Mouse (Mus musculus): Measurements from ENCODE around the gene Kctd11.
A peak's percentile ranks its signal among the peaks of the same experiment; 100 is the strongest.

Gene Kctd11

DNA sequence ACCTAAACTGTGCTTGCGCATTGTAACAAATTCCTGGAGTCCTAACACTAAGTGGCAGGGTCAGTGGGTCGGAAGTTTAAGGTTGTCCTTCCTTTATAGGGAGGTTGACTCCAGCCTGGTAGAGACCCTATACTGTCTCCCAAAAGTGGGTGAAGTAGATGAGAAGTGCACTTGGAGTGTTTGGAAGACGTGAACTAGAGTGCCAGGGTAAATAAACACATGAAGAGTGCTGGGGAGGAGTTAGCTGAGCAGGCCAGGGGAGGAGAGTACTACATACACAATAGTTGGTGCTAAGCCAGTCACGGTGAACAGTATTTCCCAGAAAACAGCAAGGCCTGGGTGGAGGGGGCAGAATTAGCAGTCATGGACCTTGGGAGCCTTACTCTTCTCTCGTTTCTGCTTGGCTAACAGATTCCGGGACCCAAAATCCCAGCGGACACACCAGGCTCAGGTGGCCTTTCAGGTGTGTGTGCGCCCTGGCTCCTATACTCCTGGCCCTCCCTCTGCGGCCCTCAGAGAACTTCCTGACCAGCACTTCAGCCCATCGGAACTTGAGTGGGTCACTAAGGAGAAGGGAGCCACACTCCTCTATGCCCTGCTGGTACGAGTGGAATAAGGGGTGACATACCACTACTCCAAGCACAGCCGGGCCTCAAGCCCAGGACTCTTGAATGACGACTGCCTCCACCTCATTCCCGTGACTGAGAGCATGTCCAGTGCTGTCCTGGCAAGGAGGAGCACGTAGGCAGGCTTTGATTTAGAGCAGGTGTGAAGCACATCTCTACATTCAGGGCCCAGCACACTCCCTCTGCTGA lies 31.7 kb upstream of the Kctd11 start:
- peak; percentile 76 for DNase-seq

DNA sequence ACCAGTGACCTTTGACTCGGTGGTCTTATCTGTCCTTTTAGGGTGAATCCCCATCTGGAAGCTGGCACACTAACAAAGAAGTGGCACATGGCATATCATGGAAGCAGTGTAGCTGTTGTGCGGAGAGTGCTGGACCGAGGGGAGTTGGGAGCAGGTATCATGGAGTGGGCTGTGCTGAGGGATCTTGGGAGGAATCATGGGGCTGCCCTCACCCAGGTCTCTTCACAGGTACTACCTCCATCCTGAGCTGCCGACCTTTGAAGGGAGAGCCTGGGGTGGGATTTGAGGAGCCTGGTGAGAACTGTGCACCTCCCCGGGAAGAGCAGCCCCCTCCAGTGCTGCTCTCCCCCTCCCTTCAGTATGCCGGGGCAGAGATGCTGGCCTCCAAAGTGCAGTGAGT lies 30.5 kb upstream of the Kctd11 start:
- no peak for DNase-seq

DNA sequence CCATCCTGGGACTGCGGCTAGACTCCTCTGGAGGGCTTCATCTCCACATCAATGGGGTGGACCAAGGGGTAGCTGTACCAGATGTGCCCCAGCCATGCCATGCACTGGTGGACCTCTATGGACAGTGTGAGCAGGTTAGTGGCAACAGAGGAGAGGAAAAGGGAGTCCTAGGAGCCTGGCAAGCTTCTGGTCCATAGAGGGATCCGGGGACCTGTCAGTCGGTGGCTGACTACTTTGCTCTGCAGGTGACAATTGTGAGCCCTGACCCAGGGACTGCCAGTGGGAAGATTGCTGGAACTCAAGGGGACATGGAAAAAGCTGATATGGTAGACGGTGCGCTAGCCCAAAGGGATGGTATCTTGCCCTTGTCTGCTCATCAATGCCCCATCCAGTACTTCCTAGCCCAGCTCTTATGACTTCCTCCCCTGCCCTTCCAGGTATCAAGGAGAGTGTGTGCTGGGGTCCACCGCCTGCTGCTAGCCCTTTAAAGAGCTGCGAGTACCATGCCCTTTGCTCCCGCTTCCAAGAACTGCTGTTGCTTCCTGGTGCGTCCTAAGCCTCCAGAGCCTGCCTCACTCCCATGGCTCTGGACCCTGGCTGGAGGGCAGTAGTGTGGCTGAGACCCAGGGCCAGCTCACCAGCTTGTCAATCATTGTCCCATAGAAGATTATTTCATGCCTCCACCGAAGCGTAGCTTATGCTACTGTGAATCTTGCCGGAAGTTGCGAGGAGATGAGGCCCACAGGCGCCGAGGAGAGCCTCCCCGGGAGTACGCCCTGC lies 29.8 kb upstream of the Kctd11 start:
- no peak for DNase-seq

DNA sequence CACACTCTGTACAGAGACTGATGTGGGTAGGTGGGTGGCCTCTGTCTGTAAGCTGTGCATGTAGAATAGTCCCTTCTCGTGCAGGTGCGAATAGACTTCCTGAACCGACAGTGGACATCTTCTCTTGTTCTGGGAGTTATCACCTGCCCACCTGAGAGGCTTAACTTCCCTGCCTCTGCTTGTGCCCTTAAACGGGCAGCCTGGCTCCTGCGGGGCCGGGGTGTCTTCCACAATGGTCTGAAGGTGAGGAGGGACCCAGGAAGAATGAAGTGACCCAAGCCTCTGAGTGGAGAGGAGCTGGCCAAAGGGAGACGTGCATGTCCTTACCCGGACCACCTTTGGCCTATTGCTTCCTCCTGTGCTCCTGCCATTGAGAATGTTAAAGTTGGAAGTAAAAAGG lies 29.0 kb upstream of the Kctd11 start:
- DNase-seq = no peak

DNA sequence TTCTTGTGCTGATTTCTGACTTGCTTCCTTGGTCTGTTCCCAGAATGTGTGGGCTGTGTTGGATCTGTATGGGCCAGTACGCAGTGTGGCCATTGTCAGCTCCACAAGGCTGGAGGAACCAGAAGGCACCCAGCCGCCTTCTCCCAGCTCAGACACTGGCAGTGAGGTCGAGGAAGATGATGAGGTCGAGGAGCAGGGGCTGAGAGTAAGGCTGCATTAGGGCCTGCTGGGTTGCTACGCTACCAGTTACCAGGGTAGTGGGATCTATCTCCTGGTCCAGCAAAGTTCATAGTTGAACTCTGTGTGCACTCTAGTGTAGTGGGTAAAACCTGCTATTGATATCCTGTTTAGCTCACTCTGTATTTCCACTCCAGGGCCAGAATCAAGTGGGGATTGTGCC lies 28.0 kb upstream of the Kctd11 start:
- no peak for DNase-seq

DNA sequence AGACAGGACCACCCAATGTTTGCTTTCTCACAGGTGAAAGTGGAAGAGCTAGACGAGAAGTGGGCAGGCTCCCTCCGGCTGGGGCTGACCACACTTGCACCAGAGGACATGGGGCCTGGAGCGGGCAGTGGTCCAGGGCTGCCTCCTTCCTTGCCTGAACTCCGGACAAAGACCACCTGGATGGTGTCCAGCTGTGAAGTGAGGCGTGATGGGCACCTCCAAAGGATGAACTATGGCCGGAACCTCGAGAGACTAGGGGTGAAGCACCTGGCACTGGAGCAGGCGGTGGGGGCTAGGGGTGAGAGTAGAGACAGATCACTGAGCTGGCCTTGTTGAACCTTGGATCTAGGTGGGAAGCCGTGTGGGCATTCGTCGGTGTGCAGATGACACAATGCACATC lies 27.4 kb upstream of the Kctd11 start:
- DNase-seq = no peak

DNA sequence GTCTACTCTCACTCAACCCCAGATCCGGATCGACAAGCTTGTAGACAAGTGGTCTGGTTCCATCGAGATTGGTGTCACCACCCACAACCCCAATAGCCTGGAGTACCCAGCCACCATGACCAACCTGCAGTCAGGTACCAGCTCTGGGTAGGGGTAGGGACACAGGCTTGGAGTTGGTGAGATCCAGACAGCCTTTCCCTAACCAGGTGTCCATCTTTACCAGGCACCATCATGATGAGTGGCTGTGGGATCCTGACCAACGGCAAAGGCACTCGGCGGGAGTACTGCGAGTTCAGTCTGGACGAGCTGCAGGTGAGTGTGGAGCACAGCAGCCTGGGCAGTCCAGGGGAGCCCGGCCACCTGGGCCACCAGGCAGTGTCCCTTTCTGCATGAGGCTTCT lies 23.1 kb upstream of the Kctd11 start:
- DNase-seq = no peak

DNA sequence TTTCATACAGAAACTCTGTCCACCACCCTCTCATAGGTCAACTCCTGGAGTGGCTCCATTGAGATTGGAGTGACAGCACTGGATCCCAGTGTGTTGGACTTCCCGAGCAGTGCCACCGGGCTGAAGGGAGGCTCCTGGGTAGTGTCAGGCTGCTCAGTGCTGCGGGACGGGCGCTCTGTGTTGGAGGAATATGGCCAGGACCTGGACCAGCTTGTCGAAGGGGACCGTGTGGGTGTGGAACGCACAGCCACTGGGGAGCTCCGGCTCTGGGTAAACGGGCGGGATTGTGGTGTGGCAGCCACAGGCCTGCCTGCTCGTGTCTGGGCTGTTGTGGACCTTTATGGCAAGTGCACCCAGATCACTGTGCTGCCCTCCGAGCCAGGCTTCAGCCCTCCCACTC lies 21.8 kb upstream of the Kctd11 start:
- DNase-seq = no peak

DNA sequence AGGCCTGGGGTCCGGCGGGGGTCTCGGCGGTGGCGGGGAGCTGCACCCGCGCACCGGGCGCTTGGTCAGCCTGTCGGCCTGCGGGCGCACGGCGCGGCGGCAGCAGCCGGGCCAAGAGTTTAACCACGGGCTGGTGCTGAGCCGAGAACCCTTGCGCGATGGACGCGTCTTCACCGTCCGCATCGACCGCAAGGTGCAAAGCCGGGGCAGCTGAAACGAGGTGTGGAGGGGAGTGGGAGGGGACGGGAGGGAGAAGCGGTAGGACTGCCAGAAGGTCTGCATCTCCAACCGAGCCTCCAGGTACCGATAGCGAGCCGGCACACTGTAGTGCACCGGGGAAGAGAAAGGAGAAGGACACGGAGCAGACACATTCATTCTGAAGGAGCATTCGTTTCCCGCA lies 20.8 kb upstream of the Kctd11 start:
- no peak for DNase-seq

DNA sequence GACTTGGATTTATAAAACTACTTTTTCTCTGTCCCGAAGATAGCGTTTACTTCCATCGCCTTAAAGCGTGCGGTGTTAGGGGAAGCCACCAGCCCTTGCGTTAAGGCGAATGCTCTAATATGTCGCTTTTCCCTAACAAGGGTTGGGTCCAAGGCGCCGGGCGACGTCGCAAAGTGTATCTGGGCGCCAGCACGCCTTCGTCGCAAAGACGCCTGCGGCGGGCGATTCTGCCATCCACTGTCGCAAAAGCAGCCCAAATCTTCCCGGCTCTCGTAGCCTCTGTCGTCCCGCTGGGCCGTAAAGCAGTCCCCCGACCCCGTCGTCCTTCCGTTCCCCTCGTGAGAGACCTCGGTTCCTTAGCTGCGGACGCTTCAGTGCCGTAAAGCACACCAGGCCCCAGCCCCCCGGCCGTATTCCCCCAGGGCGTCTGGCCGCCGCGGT lies 20.2 kb upstream of the Kctd11 start:
- DNase-seq = peak; percentile 96

DNA sequence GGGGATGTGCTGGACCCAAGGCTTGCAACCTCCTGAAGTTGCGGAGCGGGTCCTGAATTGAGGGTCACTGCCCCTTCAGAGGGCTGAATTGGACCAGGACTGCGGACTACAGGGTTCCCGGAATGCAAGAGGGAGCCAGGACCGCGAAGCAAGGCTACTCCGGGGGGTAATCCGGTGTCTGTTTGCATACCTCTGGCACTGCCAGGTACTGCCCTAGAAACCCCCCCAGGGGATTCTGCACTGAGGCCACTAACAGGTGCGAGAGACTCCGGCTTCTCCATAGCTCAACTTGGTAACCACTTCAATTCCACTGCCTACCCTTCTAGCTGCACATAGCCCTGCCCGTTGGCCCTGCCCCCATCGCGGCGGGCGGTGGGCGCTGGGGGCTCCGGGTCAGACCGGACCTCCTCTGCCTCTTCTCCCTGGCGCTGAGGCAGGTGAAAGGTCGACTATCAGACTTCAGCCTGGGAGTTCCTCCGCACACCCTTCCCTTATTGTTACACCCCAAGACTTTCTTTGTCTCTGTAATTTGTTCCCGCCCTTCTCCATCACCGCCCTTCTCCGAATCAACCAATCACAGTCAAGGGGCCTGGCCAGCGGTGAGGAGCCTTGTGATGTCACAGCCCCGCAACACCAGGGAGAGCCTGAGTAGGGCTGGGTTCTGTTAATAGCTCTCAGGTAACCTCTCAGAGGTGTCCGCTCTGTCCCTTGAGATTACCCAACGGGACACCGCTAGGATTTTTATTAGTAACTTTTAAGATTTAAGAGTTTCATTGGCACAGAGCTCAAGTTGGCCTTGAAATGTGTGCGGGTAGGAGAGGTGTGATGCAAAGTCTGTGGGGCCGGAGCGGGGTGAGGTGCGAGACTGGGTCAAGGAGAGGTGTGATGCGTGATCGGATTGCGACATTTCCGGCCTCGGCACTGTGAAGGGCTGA lies 19.5 kb upstream of the Kctd11 start, which contains the start of the genes 2810408A11Rik and Neurl4:
TSS of gene 2810408A11Rik (minus strand) at position 517 of the 935 bp plus-strand sequence.
TSS of gene Neurl4 (plus strand) at position 602 of the 935 bp plus-strand sequence.
- DNase-seq = peak; percentile 96

DNA sequence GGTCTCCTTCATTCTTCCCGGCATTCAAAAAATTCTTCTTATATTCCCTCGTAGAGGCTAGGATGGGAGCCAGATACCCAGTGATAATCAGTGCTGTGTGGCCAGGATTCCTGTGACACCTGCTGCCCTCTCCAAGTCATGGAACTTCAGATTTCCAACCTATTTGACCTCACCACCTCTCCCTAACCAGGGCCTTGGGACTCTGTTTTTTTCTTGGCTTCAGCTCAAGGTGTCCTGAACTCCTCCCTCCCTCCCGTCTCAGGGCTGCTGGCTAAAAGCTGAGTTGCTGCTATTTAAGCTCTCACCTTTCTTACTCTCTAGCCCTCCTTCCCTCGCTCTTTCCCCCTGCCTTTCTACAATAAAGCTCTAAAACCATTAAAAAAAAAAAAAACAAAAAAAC lies 18.7 kb upstream of the Kctd11 start:
- no peak for DNase-seq

DNA sequence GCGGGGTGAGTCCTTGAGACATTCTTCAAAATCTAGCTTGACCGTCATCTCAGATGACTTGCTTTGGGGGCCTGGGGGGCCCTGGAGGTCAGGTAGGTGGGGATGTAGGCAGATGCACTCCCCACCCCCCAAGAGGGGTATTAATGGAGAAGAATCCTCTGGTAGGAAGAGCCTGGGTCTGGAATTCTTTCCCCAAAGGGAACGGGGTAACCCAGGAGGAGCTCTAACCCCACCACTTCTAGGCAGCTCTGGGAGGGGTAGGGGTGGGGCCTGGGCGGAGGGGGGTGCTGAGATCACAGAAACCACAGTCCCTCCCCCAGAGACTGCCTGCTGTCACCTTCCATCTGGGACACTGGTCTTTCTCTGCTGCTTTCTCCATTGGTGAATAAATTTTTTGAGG lies 14.1 kb upstream of the Kctd11 start, which contains the start of gene Acap1:
TSS of gene Acap1 (minus strand) at position 249 of the 400 bp plus-strand sequence.
- DNase-seq = no peak

DNA sequence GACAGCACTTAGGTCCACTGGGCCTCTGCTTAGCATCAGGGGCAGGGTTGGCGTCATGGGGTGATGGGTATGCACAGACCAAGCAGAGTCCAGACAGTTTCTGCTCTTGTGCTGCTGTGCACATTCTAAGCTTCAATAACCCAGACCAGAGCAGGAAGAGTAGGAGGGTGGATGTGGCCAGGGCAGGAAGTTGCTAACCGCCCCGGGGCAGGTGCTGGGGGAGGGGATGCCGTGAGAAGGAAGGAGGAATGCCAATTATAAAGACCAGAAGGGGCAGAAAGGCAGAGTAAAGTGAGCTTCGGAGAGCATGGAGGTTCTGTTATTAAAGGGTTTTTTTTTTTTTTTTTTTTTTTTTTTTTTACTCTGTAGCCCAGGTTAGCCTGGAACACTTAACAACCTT lies 13.5 kb upstream of the Kctd11 start:
- DNase-seq = peak; percentile 61

DNA sequence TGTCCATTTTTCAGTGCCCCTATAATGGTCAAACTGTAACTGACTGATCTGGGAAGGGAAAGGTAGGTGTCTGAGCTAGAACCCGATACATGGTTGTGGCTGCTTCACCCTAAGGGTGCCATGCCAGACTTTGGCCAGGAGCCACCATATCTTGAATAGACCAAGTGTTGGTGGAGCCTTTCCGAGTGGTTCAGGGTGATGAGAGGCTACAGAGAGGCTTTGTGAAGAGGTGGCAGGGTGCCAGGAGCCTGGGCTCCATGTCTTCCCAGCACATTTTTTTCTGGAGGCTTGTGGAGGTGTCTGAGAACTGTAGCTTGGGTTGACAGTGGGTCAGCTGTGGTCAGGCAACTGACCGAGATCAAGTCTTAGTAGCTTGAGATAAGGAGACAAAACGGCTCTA lies 10.3 kb upstream of the Kctd11 start:
- DNase-seq = no peak

DNA sequence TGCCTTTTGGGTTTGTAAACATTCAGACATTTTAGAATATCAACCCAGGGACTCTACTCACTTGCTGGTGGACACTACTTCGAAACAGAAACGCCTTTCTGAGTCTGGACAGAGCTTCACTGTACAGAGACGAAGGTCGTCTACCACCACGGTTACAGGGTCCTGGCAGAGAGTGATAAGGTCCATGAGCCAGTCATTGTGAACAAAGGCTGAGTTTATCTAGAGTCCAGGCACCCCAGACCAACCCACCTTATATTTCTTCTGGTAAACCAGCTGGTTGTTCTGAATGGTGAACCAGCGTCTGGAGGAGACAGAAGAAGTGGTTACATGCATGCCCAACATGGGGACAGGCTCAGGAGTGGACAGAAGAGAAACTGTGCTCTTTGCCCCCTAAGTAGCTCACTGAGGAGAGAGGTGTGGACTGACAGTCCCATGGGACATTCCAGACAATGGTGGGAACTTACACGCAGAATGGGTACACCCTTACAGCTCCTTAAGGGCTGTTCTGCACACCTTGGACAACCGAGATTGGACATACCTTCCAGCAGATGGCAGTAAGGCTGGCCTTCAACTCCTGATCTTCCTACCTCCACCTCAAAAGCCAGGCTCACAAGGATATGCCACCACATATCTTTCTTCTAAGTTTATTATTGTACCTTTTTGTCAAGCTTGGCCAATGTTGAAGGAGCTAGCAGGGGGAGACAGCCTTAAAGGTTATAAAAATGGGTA lies 5.9 kb upstream of the Kctd11 start:
- DNase-seq = peak; percentile 74

DNA sequence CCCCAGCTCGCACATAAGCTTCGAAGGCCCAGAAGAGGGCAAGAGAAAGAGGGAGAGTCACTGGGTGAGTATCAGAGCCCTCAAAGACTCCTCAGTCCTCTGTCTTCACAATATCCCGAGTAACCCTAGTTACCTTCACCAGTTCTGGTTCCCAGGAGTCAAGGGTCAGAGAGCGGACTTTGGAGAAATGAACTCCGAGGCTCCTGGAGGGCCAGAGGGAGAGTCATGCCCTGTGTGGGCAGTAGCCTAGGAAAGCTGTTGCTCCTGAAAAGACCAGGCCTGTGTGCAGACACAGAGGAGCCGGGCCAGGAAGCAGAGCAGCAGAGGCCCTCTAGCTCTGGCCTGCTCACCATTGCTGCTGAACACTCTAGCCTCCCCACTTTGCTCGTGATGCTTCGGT lies 3.5 kb upstream of the Kctd11 start:
- no peak for DNase-seq

DNA sequence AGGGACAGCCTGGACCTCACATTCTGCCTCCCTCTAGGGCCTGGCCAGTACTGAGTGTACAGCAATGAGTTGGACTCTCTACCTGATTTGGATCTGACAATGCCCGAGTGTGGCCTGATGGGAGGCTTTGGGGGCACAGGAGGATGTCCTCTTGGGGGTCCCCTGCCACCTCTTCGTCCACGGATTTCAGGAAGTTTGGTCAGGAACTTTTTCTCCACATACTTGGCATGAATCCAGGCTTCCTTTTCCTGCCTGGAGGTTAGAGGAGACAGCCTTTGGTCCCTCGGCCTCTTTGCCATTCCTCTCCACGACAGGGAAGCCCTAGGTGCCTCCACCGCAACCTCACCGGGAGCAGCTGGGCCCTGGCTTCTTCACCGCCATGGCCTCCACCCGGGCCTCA lies 3.0 kb upstream of the Kctd11 start:
- no peak for DNase-seq

DNA sequence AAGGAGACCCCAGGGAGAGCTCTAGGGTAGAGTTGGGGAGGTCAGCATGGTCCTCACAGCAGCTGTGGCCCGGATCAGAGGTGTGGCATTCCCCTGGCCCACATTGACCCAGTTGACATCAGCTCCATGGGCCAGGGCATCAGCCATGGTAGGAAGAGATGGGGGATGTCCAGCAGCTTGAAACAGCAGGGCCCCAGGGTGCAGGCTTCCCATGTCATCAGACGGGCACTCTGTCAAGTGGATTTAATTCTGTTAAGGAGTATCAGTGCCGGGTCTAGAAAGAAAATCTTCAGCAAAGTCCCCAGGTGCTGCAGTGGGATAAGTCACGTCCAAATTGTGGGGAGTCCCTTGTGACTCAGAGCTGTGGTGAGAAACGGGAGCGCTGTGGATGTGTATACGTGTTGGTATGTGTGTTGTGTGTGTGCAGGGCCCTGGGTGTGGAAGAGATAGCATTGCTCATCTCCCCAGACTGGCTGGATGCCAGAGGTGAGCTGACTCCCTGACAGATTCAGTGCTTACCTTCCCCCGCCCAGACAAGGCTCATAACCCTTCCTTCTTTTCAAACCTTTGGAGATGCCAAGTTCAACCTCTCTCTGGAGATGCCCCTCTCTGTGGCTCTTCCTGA lies 2.4 kb upstream of the Kctd11 start:
- no peak for DNase-seq

DNA sequence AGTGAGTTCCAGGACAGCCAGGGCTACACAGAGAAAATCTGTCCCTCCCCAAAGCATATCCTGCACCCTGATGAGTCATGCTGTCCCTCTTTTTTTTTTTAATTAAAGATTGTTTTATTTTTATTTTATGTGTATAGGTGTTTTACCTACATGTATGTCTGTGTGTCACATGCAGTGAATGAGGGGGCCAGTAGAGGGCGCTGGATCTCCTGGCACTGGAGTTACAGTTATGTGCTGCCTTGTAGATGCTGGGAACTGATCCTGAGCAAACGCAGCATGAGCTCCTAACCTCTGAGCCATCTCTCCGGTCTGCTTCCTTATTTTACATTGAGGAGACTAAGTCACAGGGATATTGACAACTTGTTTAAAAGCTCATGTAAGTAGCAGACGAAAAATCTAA lies 1.9 kb upstream of the Kctd11 start:
- DNase-seq = peak; percentile 64

DNA sequence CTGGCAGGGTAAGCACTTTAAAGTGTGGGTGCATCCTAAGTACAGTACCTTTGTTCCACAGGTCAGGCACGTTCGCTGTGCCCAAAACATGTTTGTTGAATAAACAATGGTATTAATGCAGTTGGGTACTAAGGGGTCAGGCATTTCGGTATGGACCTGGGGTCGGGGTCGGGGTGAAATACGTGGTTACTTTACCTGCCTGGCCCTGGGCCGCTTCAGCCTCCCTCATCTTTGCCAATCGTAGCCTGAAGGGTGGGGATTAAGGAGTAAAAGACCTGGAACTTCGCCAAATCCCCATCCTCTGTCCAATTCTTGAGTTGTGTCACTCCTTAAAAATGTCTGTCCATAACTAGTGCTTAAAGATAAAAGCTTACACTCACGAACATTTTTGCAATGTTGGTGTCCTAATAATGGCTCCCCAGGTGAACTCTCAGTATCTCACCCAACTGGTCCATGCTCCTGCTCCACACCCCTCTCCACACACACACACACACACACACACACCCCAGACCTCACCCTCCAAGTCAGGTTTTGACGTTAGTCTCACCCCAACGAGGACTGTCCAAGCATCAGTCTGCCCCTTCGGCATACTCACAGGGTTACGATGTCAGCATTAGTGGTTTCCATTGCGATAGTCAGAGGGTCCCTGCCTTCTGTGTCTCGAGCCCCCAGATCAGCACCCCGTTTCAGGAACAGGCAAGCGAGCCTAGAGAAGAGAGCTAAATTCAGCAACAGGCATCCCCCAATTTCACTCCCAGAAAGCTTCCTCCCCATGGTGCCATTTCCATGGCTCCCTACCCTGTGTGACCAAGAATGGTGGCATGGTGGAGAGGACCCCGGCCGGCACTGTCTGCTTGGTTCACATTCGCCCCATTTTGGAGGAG lies 823 bp upstream of the Kctd11 start:
- DNase-seq = no peak
